Mouse (Mus musculus) forebrain, embryonic 15.5 days (tissue): ENCODE data around the gene Mllt11. TPM values are rescaled to one million over a fixed set of nuclear protein-coding genes. Genes with fewer than 3 reads are reported as not detected.

Experiments
- ATAC-seq: fragments of 200-750 bp; cut with Nextera tagmentation; replicated peaks from 2 replicates; pipeline ENCODE4 v1.8.0; 2017; ENCODE audit warnings: mild to moderate bottlenecking, moderate TSS enrichment, moderate library complexity
- H3K27ac ChIP-seq: fragments of 300-500 bp; sonication (generic); replicated peaks from 2 replicates; pipeline ENCODE4 v1.5.1; 2015; ENCODE audit warnings: mild to moderate bottlenecking, inconsistent platforms
- H3K27me3 ChIP-seq: fragments of 300-500 bp; sonication (generic); 2 replicates; pipeline ENCODE4 v1.6.1; 2015; ENCODE audit warnings: inconsistent platforms
- H3K36me3 ChIP-seq: fragments of 300-500 bp; sonication (generic); 2 replicates; pipeline ENCODE4 v1.6.1; 2015; ENCODE audit warnings: mild to moderate bottlenecking, inconsistent platforms
- H3K4me1 ChIP-seq: fragments of 300-500 bp; sonication (generic); 2 replicates; pipeline ENCODE4 v1.6.1; 2015; ENCODE audit warnings: inconsistent platforms
- H3K4me2 ChIP-seq: fragments of 300-500 bp; sonication (generic); replicated peaks from 2 replicates; pipeline ENCODE4 v1.6.1; 2015; ENCODE audit warnings: mild to moderate bottlenecking, inconsistent platforms
- H3K4me3 ChIP-seq: fragments of 300-500 bp; sonication (generic); 2 replicates; pipeline ENCODE4 v1.5.1; 2015; ENCODE audit warnings: mild to moderate bottlenecking, inconsistent platforms
- H3K9ac ChIP-seq: fragments of 300-500 bp; sonication (generic); replicated peaks from 2 replicates; pipeline ENCODE4 v1.6.1; 2015; ENCODE audit warnings: mild to moderate bottlenecking, inconsistent platforms
- H3K9me3 ChIP-seq: fragments of 300-500 bp; sonication (generic); 2 replicates; pipeline ENCODE4 v1.6.1; 2016; ENCODE audit warnings: inconsistent platforms
- WGBS: fragments of 180-500 bp; shearing (Covaris S2); methylation state at CpG from one replicate; pipeline ENCODE4 v1.1.7; 2015; ENCODE audit warnings: mixed read lengths; 5-methylcytosine and 5-hydroxymethylcytosine counted together
- polyA plus RNA-seq: library from polyadenylated mRNA; unstranded; fragments of >200 nt; fragmentation: Nextera tagmentation; extraction: Ambion mirVana; gene quantifications from 2 replicates; pipeline ENCODE4 v1.2.1, GENCODE M21; 2015

Mllt11 gene
- 254 and 266 TPM in 2 replicates for polyA plus RNA-seq

DNA sequence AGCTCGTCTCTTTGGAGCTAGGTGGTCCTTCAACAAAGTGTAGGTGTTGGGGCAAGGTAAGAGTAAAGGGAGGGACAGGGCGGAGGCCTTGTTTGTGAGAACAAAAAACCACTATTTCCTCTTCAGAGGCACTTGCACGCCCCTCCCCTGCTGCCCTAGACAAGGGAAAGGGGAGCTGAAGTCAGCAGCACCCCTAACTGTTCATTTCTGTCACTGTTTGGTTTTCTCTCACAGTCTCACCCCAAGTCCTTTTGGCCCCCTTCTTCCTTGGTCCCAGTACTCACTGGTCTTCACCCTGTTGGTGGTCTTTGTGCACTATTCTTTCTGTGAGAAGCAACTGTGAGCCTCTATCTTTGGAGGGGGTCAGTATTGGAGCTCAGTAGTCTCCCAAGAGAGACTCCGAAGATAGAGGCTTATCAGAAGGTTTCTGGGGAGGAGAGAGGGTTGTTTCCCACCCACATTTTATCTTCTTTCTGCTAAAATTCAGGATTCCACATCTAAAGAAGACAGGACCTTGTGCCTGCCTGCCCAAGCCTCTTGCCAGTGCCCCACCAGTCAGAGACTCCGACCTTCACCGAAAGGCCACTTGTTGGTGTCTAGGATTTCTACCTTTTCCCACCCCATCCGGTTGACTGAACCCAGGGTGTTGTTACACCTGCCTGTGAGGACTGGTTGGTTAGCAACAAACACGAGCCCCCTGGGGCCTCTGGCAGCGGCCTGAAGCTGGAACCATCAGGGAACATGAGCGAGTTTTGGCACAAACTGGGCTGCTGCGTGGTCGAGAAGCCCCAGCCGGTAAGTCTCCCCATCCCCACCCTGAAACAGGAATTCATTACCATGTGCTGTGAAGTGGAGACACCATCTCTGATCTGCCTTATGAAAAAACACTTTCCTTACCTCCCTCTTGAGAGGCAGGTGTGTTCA, at the start of gene Mllt11:
Mllt11 (minus strand) TSS at position 874 of the 924 bp plus-strand sequence.
- Histone ChIP-seq H3K36me3 (peaks cover 48% of the 10 kb centered on the region), H3K27me3 (no peaks in the 10 kb centered on the region), H3K9ac (peak within 1 kb of the TSS; percentile 97; the same call in 1 of the 2 replicates), H3K4me3 (peak within 1 kb of the TSS; percentile 97), H3K27ac (peak within 1 kb of the TSS; percentile 99), H3K9me3 (no peaks in the 10 kb centered on the region), H3K4me2 (peak within 1 kb of the TSS; percentile 90), H3K4me1 (peaks cover 35% of the 10 kb centered on the region)
- 70% methylated on average over 13 of the region's 13 CpGs for WGBS
- ATAC-seq: no peak

DNA sequence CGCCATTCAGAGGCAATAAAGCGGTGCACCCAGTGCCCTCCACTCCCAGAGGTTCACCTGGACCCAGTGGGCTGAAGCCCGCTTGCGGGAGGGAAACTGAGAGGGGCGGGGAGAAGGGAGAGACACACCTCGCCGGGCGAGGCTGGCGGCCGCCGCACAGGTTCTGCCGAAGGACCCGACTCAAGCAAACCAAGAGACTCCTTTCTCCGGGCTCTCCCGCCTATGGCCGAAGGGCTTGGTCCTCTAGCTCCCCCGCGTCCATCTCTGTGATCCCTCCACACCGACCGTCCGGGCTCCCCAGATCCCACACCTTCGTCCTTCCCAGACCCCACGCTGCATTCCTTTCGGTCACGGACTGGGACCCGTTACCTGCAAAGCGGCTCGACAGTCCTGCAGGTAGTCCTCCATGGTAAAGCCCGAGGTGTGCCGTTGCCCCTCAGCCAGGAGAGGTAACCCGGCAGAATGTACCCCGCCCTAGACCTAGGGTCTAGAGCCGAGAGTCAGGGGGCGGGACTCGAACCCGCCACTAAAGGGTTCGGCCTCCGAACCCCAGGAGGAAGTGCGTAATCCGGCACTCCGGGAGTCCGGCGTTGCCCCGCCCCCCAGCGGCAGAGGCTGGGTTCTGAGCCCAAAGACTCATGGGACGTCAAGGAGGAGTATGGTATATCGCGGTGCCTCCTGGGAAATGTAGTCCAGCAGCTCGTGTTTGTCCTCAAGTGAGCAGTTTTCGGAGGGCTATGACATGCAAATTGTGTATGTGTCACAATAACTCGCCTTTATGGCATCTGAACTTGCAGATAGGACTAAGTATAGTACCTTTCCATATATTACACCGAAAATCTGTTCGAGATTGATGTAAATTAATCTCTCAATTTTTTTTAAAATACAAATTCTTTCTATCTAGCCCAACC, 49.5 kb upstream of the Mllt11 start, which contains the start of the genes Mindy1 and Prune1:
Mindy1 (plus strand) TSS at position 130 of the 911 bp plus-strand sequence.
Prune1 (minus strand) TSS at position 861 of the 911 bp plus-strand sequence.
- ATAC-seq: peak; percentile 94
- Histone ChIP-seq H3K4me2 (peak within 1 kb of the TSS; percentile 76), H3K36me3 (no peaks in the 10 kb centered on the region), H3K9me3 (no peaks in the 10 kb centered on the region), H3K27me3 (no peaks in the 10 kb centered on the region), H3K9ac (peak within 1 kb of the TSS; percentile 87), H3K4me1 (peaks cover 39% of the 10 kb centered on the region), H3K27ac (peak within 1 kb of the TSS; percentile 96), H3K4me3 (peak within 1 kb of the TSS; percentile 67)
- WGBS: under 1% methylated on average over 53 of the region's 53 CpGs

DNA sequence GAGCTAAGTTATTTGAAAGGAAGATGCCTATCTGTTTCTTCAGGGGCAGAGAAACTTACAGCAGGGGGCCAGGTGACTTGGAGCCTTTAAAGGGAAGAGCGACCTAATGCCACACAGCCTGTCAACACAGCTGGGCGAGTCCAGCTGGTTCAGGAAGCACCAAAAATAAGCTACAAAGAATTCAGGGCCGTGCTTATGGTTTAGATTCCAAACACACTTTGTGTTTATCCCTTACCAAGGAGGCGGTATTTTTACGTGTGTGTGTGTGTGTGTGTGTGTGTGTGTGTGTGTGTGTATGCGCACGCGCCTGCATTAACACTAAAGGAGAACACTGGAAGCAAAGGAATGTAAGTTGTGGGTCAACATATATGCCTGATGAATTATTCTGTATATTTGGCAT, 48.8 kb upstream of the Mllt11 start:
- peaks cover 39% of the 10 kb centered on the region for H3K4me1 ChIP-seq
- H3K27ac ChIP-seq: peak overlapping the region; percentile 96
- no peaks in the 10 kb centered on the region for H3K9me3 ChIP-seq
- peak overlapping the region; percentile 87 for H3K9ac ChIP-seq
- no peak for ATAC-seq
- peak overlapping the region; percentile 76 for H3K4me2 ChIP-seq
- peak overlapping the region; percentile 67 for H3K4me3 ChIP-seq
- H3K36me3 ChIP-seq: no peaks in the 10 kb centered on the region
- H3K27me3 ChIP-seq: no peaks in the 10 kb centered on the region
- 20% methylated on average over 8 of the region's 8 CpGs for WGBS

DNA sequence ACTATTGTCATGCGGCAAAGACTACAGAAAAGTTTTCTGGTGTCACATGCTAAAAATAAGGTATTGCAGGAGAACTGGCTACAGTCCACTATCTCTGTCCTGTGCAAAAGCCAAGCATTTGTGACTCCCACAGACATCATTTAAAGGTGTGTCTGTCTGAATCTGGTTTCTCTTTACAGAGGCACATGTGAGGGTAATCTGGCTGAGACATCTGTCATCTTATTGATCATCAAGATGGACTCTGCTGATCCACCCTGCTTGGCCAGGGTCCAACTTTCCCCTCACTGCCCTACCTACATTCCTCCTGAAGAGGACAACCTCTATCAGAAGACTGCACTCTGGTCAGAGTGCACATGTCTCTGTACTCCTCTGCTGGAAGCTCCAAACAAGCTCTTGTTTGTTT, 45.2 kb upstream of the Mllt11 start:
- WGBS: 86% methylated on average over 1 of the region's 1 CpGs
- Histone ChIP-seq H3K4me2 (no peak overlapping the region), H3K9ac (no peak overlapping the region), H3K4me1 (peaks cover 18% of the 10 kb centered on the region), H3K27ac (no peak overlapping the region), H3K36me3 (no peaks in the 10 kb centered on the region), H3K4me3 (no peak overlapping the region), H3K27me3 (no peaks in the 10 kb centered on the region), H3K9me3 (no peaks in the 10 kb centered on the region)
- no peak for ATAC-seq

DNA sequence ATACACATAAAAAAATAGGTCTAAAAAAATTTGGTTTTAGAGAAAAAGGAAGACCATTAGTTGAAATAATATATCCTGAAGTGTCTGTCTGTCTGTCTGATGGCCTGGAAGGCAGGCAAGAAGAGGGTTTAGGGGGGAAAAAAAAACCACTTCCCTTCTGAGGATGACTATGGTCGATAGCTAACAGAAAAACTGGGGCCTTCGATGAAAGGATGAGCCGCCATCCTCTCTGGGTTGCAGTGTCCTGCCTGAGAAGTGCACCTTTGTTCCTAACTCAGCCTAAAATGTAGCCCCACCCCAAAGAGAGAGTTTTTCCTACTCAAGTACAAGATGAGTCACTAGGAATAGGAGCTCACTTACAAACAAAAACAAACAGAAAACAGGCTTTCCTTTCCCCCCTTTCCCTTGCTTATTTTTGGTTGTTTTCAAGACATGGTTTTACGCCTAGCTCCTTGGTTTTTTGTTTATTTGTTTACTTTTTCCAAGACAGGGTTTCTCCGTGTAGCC, 44.5 kb upstream of the Mllt11 start:
- H3K4me1 ChIP-seq: peaks cover 14% of the 10 kb centered on the region
- no peaks in the 10 kb centered on the region for H3K9me3 ChIP-seq
- H3K27me3 ChIP-seq: no peaks in the 10 kb centered on the region
- H3K36me3 ChIP-seq: no peaks in the 10 kb centered on the region
- H3K9ac ChIP-seq: no peak overlapping the region
- no peak overlapping the region for H3K27ac ChIP-seq
- WGBS: 85% methylated on average over 5 of the region's 5 CpGs
- no peak overlapping the region for H3K4me2 ChIP-seq
- no peak overlapping the region for H3K4me3 ChIP-seq
- ATAC-seq: no peak

DNA sequence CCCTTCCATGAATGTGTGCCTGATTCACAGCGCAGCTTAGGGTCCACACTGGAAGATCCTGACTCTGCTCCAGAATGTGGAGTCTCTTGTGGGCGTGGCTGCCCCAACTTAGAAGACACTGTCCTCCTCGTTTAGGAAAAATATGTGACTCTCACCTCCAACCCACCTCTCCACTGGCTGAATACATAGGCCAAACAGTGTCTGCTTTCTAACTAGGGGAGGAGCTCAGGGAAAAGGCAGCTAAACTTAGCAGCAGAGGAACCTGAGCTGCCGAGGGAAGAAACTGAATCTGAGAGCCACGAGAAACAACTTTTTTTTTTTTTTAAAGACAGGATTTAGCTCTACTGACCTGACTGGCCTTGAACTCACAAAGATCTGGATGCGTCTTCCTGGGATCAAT, 43.2 kb upstream of the Mllt11 start:
- no peak for ATAC-seq
- 81% methylated on average over 6 of the region's 6 CpGs for whole genome bisulfite sequencing

DNA sequence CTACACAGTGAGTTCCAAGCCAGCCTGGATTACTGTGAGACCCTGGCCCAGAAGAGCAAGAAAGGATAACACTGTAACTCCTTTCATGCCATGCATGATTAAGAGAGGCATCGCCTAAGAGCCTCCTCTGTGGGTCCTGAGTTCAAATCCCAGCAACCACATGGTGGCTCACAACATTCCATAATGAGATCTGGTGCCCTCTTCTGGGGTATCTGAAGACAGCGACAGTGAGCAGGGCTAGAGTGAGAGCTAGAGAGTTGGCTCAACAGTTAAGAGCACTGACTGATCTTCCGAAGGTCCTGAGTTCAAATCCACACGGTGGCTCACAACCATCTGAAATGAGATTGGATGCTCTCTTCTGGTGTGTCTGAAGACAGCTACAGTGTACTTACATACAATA, 42.5 kb upstream of the Mllt11 start:
- Histone ChIP-seq H3K9me3 (no peaks in the 10 kb centered on the region), H3K9ac (no peak overlapping the region), H3K36me3 (no peaks in the 10 kb centered on the region), H3K27me3 (no peaks in the 10 kb centered on the region), H3K4me2 (no peak overlapping the region), H3K4me3 (no peak overlapping the region), H3K4me1 (no peaks in the 10 kb centered on the region), H3K27ac (no peak overlapping the region)
- ATAC-seq: no peak
- WGBS: 92% methylated on average over 4 of the region's 4 CpGs

More for the DNA sequence above, 43.2 kb upstream of the Mllt11 start:
- no peak overlapping the region for H3K4me2 ChIP-seq
- H3K4me1 ChIP-seq: 0 out of 2 replicates have a peak, but pooled peaks cover 4% of the 10 kb centered on the region
- no peak overlapping the region for H3K27ac ChIP-seq
- H3K9ac ChIP-seq: no peak overlapping the region
- no peak overlapping the region for H3K4me3 ChIP-seq
- H3K36me3 ChIP-seq: no peaks in the 10 kb centered on the region
- no peaks in the 10 kb centered on the region for H3K9me3 ChIP-seq
- no peaks in the 10 kb centered on the region for H3K27me3 ChIP-seq

DNA sequence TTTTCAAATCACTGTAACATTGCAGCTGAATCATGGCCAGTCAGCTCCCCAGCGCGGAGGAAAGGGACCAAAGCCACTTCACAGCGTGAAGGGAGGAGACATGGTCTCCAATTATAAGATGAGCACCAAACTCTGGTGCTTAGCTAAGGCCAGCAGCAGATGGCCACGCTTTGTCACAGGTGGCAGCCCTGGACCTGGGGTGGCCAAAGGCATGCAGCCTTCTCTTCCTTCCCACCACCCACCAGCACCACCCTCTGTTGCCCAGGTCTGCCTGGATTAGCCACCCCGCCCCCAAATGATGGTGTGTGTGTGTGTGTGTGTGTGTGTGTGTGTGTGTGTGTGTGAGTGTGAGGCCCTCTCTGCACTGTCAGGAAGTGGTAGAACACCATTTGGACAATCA, 41.5 kb upstream of the Mllt11 start:
- Histone ChIP-seq H3K27ac (no peak overlapping the region), H3K27me3 (no peaks in the 10 kb centered on the region), H3K4me3 (no peak overlapping the region), H3K4me1 (no peaks in the 10 kb centered on the region), H3K9ac (no peak overlapping the region), H3K36me3 (0 out of 2 replicates have a peak, but pooled peaks cover 3% of the 10 kb centered on the region), H3K9me3 (no peaks in the 10 kb centered on the region), H3K4me2 (no peak overlapping the region)
- ATAC-seq: no peak
- 84% methylated on average over 5 of the region's 5 CpGs for WGBS

DNA sequence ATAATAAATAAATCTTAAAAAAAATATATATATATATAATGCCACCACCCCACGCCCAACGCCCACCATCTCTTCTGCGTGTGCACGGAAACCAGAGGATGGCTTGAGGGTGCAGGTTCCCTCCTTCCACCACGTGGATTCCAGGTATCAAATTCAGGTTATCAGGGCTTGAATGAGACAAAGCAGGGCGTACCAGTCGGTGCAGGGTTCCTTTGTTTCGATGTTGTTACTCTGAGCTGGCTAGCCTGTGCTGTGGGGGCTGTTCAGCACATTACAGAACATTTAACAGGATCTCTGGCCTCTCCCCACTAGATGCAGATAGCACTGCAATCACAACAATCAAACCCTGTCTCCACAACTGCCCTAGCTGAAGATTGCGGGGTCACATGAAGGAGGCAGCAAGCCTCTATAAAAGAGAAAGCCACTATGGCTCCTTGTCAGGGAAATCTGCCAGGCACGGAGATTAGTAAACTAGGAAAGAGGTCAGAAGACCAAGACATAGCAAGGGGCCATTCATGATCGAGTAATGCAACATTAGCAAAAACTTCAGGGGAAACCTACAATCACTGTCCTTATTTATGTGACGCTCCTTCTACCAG, 38.9 kb upstream of the Mllt11 start:
- H3K4me2 ChIP-seq: no peak overlapping the region
- H3K4me3 ChIP-seq: no peak overlapping the region
- H3K4me1 ChIP-seq: no peaks in the 10 kb centered on the region
- no peaks in the 10 kb centered on the region for H3K9me3 ChIP-seq
- H3K27ac ChIP-seq: no peak overlapping the region
- no peaks in the 10 kb centered on the region for H3K27me3 ChIP-seq
- H3K36me3 ChIP-seq: peaks cover 20% of the 10 kb centered on the region
- ATAC-seq: no peak
- 84% methylated on average over 12 of the region's 12 CpGs for WGBS
- H3K9ac ChIP-seq: no peak overlapping the region

DNA sequence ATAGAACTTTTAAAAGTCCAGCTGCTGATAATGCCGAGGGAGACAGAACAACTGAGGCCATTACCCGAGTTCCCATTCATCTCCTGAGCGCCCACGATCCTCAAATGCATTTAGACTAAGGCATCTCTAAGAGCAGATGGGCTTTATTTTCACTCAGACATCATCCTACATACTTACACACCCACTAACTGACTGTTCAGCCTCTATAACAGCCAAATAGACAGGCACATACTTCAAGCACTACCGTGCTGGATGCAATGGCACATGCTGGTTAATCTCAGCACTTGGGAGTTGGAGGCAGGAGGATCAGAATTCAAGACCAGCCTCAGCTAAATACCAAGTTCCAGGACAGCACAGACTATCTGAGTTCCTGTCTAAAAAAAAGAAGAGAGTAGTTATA, 37.8 kb upstream of the Mllt11 start:
- no peak for ATAC-seq
- Histone ChIP-seq H3K27me3 (no peaks in the 10 kb centered on the region), H3K4me3 (no peak overlapping the region), H3K4me1 (no peaks in the 10 kb centered on the region), H3K4me2 (no peak overlapping the region), H3K9me3 (no peaks in the 10 kb centered on the region), H3K36me3 (peaks cover 26% of the 10 kb centered on the region), H3K9ac (no peak overlapping the region), H3K27ac (no peak overlapping the region)
- 86% methylated on average over 5 of the region's 5 CpGs for WGBS

DNA sequence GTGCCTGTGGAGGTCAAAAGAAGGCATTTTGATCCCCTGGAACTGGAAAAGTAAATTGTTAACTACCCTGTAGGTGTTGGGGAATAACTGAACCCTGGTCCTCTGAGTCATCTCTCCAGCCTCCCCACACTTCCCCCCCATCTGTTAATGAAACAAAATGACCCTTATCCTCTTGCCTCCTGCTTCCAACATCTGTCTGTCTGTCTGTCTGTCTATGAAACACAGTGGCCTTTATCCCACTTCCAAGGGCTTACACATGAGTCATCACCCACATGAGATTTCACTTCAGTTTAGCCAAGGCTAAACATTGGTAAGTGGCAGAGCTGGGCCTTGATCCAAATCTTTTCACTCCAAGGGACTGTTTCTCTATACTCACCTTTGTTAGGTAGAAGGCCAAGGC, 35.9 kb upstream of the Mllt11 start:
- Histone ChIP-seq H3K9me3 (no peaks in the 10 kb centered on the region), H3K4me3 (no peak overlapping the region), H3K27me3 (no peaks in the 10 kb centered on the region), H3K4me2 (no peak overlapping the region), H3K9ac (no peak overlapping the region), H3K36me3 (peaks cover 41% of the 10 kb centered on the region), H3K27ac (no peak overlapping the region), H3K4me1 (no peaks in the 10 kb centered on the region)
- no peak for ATAC-seq
